Comparison of ENCODE assay signal across 7 mouse cellular contexts in genomic region chr7:103860855-103861254, GRCm38 (mm10). TPM values are rescaled to one million over a fixed set of nuclear protein-coding genes. Genes with fewer than 3 reads are reported as not detected.
DNase-seq lines count a peak whose midpoint lies in the region; ATAC-seq and TF ChIP-seq lines count a peak whose summit lies in the region.

No protein-coding gene starts in this region.

- 23% methylated on average over 1 of the region's 1 CpGs for WGBS in bone marrow, adult 2 months
- WGBS in heart, embryonic 12.5 days, result 38% methylated on average over 1 of the region's 1 CpGs

- TF ChIP-seq POLR2A in bone marrow, adult 2 months (IDR thresholded peaks at IDR 0.05; ENCODE audit: borderline replicate concordance, control insufficient read depth, low read depth, low read length), result no peak

- no peaks in the 10 kb centered on the region for H3K36me3 ChIP-seq in heart, embryonic 12.5 days

- no peak overlapping the region for H3K4me3 ChIP-seq in bone marrow, adult 2 months (replicated peaks; ENCODE audit: control insufficient read depth, low read depth, low read length)
- no peak overlapping the region for H3K4me3 ChIP-seq in heart, embryonic 12.5 days

- no peak overlapping the region for H3K9ac ChIP-seq in heart, embryonic 12.5 days

- peak; percentile 23; the same call in 1 of the 2 replicates for TF ChIP-seq CTCF in bone marrow, adult 2 months (IDR thresholded peaks at IDR 0.05; ENCODE audit: control insufficient read depth, insufficient read depth, low read length)

- H3K27me3 ChIP-seq in heart, embryonic 12.5 days (replicated peaks), result no peaks in the 10 kb centered on the region

- DNase-seq in urinary bladder, adult 18-20 months (ENCODE audit: low spot score in 2 of 2), result peak; percentile 2 to 24
- DNase-seq in urinary bladder, adult 2 months (ENCODE audit: low spot score), result no peak
- peak; percentile 0 for DNase-seq in lung, postnatal 14 days
- no peak for DNase-seq in left cerebral cortex, adult 11 months (ENCODE audit: low spot score)
- DNase-seq in right cerebral cortex, postnatal 36 days (ENCODE audit: low spot score in 2 of 2), result no peak

- no peak overlapping the region for H3K4me2 ChIP-seq in heart, embryonic 12.5 days

- peak; percentile 92 for ATAC-seq in heart, embryonic 12.5 days (ENCODE audit: insufficient number of reproducible peaks, low FRiP score)

- no peaks in the 10 kb centered on the region for H3K9me3 ChIP-seq in heart, embryonic 12.5 days (replicated peaks)

- no peaks in the 10 kb centered on the region for H3K4me1 ChIP-seq in bone marrow, adult 2 months (ENCODE audit: control insufficient read depth, insufficient read depth, low read length)
- peaks cover 5% of the 10 kb centered on the region; the same call in 1 of the 2 replicates for H3K4me1 ChIP-seq in heart, embryonic 12.5 days (replicated peaks)

- H3K27ac ChIP-seq in bone marrow, adult 2 months (ENCODE audit: control insufficient read depth, insufficient read depth, low read depth, low read length, poor library complexity), result no peak overlapping the region; the same call in 1 of the 2 replicates
- H3K27ac ChIP-seq in heart, embryonic 12.5 days (ENCODE audit: poor library complexity, severe bottlenecking), result no peak overlapping the region

RNA-seq across cellular contexts. Expression of gene Hbb-y, which starts 7.8 kb away (rescaled TPM):
- polyA plus RNA-seq in urinary bladder, adult 2 months (2012; rRNA removed), result 0.29 and 0.55 TPM in 2 replicates
- 1.6 TPM in 1 of 2 replicates, not detected in the other for polyA plus RNA-seq in bone marrow, adult 2 months (2011; ENCODE audit: insufficient read depth, insufficient read length, low replicate concordance, missing spikeins)
- 31,254 and 35,001 TPM in 2 replicates for polyA plus RNA-seq in heart, embryonic 12.5 days (2016; fragmentation: Nextera tagmentation; extraction: Ambion mirVana)

RNA-seq across cellular contexts. Expression of gene Hbb-bh1, which starts 17.9 kb away (rescaled TPM):
- 0.15 and 0.18 TPM in 2 replicates for polyA plus RNA-seq in urinary bladder, adult 2 months (2012; rRNA removed)
- polyA plus RNA-seq in bone marrow, adult 2 months (2011; ENCODE audit: insufficient read depth, insufficient read length, low replicate concordance, missing spikeins), result 1.6 TPM in 1 of 2 replicates, not detected in the other
- polyA plus RNA-seq in heart, embryonic 12.5 days (2016; fragmentation: Nextera tagmentation; extraction: Ambion mirVana), result 2,015 and 2,280 TPM in 2 replicates

RNA-seq across cellular contexts. Expression of gene Hbb-bh2, which starts 20.5 kb away (rescaled TPM):
- not detected in 2 replicates for polyA plus RNA-seq in urinary bladder, adult 2 months (2012; rRNA removed)
- polyA plus RNA-seq in bone marrow, adult 2 months (2011; ENCODE audit: insufficient read depth, insufficient read length, low replicate concordance, missing spikeins), result not detected in 2 replicates
- polyA plus RNA-seq in heart, embryonic 12.5 days (2016; fragmentation: Nextera tagmentation; extraction: Ambion mirVana), result 0.50 and 0.56 TPM in 2 replicates

RNA-seq across cellular contexts. Expression of gene Olfr66, which starts 25.2 kb away (rescaled TPM):
- polyA plus RNA-seq in urinary bladder, adult 2 months (2012; rRNA removed), result not detected in 2 replicates
- not detected in 2 replicates for polyA plus RNA-seq in bone marrow, adult 2 months (2011; ENCODE audit: insufficient read depth, insufficient read length, low replicate concordance, missing spikeins)
- polyA plus RNA-seq in heart, embryonic 12.5 days (2016; fragmentation: Nextera tagmentation; extraction: Ambion mirVana), result not detected in 2 replicates

RNA-seq across cellular contexts. Expression of gene Hbb-bs, which starts 33.0 kb away (rescaled TPM):
- 257 and 296 TPM in 2 replicates for polyA plus RNA-seq in urinary bladder, adult 2 months (2012; rRNA removed)
- polyA plus RNA-seq in bone marrow, adult 2 months (2011; ENCODE audit: insufficient read depth, insufficient read length, low replicate concordance, missing spikeins), result 44,806 and 110,365 TPM in 2 replicates
- polyA plus RNA-seq in heart, embryonic 12.5 days (2016; fragmentation: Nextera tagmentation; extraction: Ambion mirVana), result 2,689 and 3,022 TPM in 2 replicates

Comparison
In these comparisons a context has a peak if more than half of its experiments do, and no peak if none do; other contexts are left out.
1. DNase-seq: peak in urinary bladder, adult 18-20 months (2 of 2) and lung, postnatal 14 days (single experiment); none in urinary bladder, adult 2 months (single experiment), left cerebral cortex, adult 11 months (single experiment) and right cerebral cortex, postnatal 36 days (0 of 2).
2. RNA of gene Hbb-y, which starts 7.8 kb away (polyA plus RNA-seq): 31,254 to 35,001 TPM in heart, embryonic 12.5 days; 1.6 TPM in bone marrow, adult 2 months and 0.29 to 0.55 TPM in urinary bladder, adult 2 months; every median in the first group is over 1,000 times any median in the second.
3. RNA of gene Hbb-bh1, which starts 17.9 kb away (polyA plus RNA-seq): 2,015 to 2,280 TPM in heart, embryonic 12.5 days; 1.6 TPM in bone marrow, adult 2 months and 0.15 to 0.18 TPM in urinary bladder, adult 2 months; every median in the first group is over 100 times any median in the second.